Comparison of ENCODE assay signal across 17 mouse cellular contexts in genomic region chr8:57841446-57841845, GRCm38 (mm10).
A peak's percentile ranks its signal among the peaks of the same experiment; 100 is the strongest.
DNase-seq lines count a peak whose midpoint lies in the region; ATAC-seq and TF ChIP-seq lines count a peak whose summit lies in the region.
"Had no signal": no experiment of that assay in that cellular context is flagged by ENCODE, and none has a peak within 500 bp of the region (broad histone marks: within the 10 kb centered on the region; RNA-seq: fewer than 3 reads in every experiment).

No protein-coding gene starts in this region.

- no peak overlapping the region for H3K4me2 ChIP-seq in lung, postnatal 0 days (replicated peaks; ENCODE audit: low read depth, low read length)
- H3K4me2 ChIP-seq: hindbrain, embryonic 15.5 days; limb, embryonic 13.5 days; midbrain, embryonic 13.5 days had no signal

- no peaks in the 10 kb centered on the region for H3K36me3 ChIP-seq in lung, postnatal 0 days (ENCODE audit: insufficient read depth, low read length)
- H3K36me3 ChIP-seq: embryonic facial prominence, embryonic 10.5 days; heart, embryonic 10.5 days; hindbrain, embryonic 15.5 days; limb, embryonic 13.5 days; midbrain, embryonic 13.5 days had no signal

- DNase-seq in cerebellum, adult 9-11 months, result peak; percentile 29
- no peak for DNase-seq in cerebellum, adult 8-10 months
- peak; percentile 40 for DNase-seq in layer of hippocampus, adult 11-12 months (ENCODE audit: low spot score)
- no peak for DNase-seq in layer of hippocampus, adult 9-10 months (ENCODE audit: low spot score)
- peak; percentile 34 for DNase-seq in lung, postnatal 0 days (ENCODE audit: low spot score)
- no peak for DNase-seq in lung, postnatal 14 days
- peak; percentile 19 to 73 for DNase-seq in layer of hippocampus, postnatal 14 days (ENCODE audit: low spot score in 2 of 2)
- DNase-seq: cerebellum, postnatal 36 days; gastrocnemius, postnatal 36 days; thymus, adult 18-20 months had no signal

- no peaks in the 10 kb centered on the region for H3K4me1 ChIP-seq in lung, postnatal 0 days (ENCODE audit: insufficient read depth, low read depth, low read length)

- no peak overlapping the region for H3K4me3 ChIP-seq in lung, postnatal 0 days (ENCODE audit: low read depth, low read length)
- H3K4me3 ChIP-seq: embryonic facial prominence, embryonic 10.5 days; heart, embryonic 10.5 days; hindbrain, embryonic 15.5 days; limb, embryonic 13.5 days; midbrain, embryonic 13.5 days had no signal

- no peak overlapping the region for H3K9ac ChIP-seq in lung, postnatal 0 days (replicated peaks; ENCODE audit: low read depth)
- H3K9ac ChIP-seq: hindbrain, embryonic 15.5 days; limb, embryonic 13.5 days; liver, embryonic 14.5 days; midbrain, embryonic 13.5 days had no signal

- TF ChIP-seq CTCF in lung, postnatal 0 days (IDR thresholded peaks at IDR 0.05), result no peak

- H3K27ac ChIP-seq in lung, postnatal 0 days (ENCODE audit: low read length), result no peak overlapping the region
- H3K27ac ChIP-seq: embryonic facial prominence, embryonic 10.5 days; heart, embryonic 10.5 days; hindbrain, embryonic 15.5 days; limb, embryonic 13.5 days; liver, embryonic 14.5 days; midbrain, embryonic 13.5 days had no signal

- H3K27me3 ChIP-seq in lung, postnatal 0 days (replicated peaks; ENCODE audit: insufficient read depth, low read length), result no peaks in the 10 kb centered on the region
- H3K27me3 ChIP-seq: hindbrain, embryonic 15.5 days; limb, embryonic 13.5 days; midbrain, embryonic 13.5 days had no signal

- 42% methylated on average over 4 of the region's 4 CpGs for WGBS in lung, postnatal 0 days

- no peak for TF ChIP-seq EP300 in lung, postnatal 0 days (IDR thresholded peaks at IDR 0.05)

- H3K9me3 ChIP-seq in lung, postnatal 0 days (ENCODE audit: low read length), result no peaks in the 10 kb centered on the region
- H3K9me3 ChIP-seq: embryonic facial prominence, embryonic 10.5 days; heart, embryonic 10.5 days; hindbrain, embryonic 15.5 days; limb, embryonic 13.5 days; midbrain, embryonic 13.5 days had no signal

- ATAC-seq in lung, postnatal 0 days, result no peak
- no peak for ATAC-seq in megakaryocyte-erythroid progenitor cell, adult 5-6 weeks (replicated peaks; ENCODE audit: low FRiP score, low TSS enrichment, poor library complexity, severe bottlenecking)
- ATAC-seq: midbrain, embryonic 13.5 days had no signal

Comparison
In these comparisons a context has a peak if more than half of its experiments do, and no peak if none do; other contexts are left out.
1. DNase-seq: peak in cerebellum, adult 9-11 months (single experiment), layer of hippocampus, adult 11-12 months (single experiment), lung, postnatal 0 days (single experiment) and layer of hippocampus, postnatal 14 days (2 of 2); none in cerebellum, adult 8-10 months (single experiment), layer of hippocampus, adult 9-10 months (single experiment) and lung, postnatal 14 days (single experiment).